Mouse (Mus musculus) heart, postnatal 4 days (tissue): ENCODE results near the gene Hes7. TPM values are rescaled to one million over a fixed set of nuclear protein-coding genes. Genes with fewer than 3 reads are reported as not detected.
A peak's percentile ranks its signal among the peaks of the same experiment; 100 is the strongest.

ENCODE experiments used
- DNase-seq: peaks from one replicate; pipeline ENCODE4 v3.0.0; 2021
- total RNA-seq, 2 experiments: library from RNA; stranded (reverse); gene quantifications; 2 replicates each; pipeline ENCODE4 v1.2.3; 2021

Hes7 gene
- total RNA-seq, 2 experiments from 2014 or later, result 0.23 to 0.29 TPM

DNA sequence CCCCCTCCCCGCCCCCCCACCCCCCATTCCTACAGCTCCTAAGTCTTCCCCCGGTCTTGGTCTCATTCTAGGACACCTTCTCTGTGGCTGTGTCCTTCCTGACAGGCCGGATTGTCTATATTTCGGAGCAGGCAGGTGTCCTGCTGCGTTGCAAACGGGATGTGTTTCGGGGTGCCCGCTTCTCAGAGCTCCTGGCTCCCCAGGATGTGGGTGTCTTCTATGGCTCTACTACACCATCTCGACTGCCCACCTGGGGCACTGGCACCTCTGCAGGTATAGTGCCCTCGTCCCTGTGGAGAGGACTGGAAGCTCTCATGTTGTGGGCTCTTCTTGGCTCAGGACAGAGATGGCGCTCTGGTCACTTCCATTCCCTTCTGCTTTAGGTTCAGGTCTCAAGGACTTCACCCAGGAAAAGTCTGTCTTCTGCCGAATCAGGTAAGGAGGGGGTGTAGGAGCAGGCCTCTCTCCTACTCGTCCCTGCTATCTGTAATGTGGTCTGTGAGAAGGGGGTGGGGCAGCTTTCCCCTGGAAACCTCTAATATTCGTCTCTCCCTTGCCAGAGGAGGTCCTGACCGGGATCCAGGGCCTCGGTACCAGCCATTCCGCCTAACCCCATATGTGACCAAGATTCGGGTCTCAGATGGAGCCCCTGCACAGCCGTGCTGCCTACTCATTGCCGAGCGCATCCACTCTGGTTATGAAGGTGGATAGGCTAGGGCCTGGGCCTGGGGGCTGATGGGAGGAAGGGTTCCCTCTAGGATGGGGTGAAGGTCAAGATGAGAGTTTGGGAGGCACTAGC is 18.4 kb upstream of the Hes7 start:
- peak; percentile 17 for DNase-seq

DNA sequence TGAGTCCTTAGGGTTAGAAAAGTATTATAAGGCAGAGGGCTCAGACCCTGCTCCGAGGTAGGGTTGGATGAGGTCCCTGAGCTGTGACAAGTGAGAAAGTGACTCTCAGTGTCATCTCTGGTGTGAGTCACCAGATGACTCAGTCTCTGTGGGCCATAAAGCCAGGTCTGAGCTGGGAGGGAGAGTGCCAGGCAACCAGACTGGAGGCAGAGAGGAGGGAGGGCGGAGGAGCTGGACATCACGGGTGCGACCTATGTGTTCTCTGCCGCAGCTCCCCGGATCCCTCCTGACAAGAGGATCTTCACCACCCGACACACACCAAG is 17.8 kb upstream of the Hes7 start:
- peak; percentile 9 for DNase-seq

DNA sequence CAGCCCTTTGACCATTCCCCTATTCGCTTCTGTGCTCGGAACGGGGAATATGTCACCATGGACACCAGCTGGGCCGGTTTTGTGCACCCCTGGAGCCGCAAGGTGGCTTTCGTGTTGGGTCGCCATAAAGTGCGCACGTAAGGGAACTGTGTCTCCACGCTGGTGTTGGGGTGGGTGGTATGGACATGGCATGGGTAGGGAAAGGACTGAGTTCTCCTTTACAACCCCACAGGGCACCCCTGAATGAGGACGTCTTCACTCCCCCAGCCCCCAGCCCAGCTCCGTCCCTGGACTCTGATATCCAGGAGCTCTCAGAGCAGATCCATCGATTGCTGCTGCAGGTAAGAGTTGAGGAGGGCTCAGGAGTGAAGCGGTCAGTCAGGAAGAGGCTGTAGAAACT is 17.1 kb upstream of the Hes7 start:
- DNase-seq, result peak; percentile 5

DNA sequence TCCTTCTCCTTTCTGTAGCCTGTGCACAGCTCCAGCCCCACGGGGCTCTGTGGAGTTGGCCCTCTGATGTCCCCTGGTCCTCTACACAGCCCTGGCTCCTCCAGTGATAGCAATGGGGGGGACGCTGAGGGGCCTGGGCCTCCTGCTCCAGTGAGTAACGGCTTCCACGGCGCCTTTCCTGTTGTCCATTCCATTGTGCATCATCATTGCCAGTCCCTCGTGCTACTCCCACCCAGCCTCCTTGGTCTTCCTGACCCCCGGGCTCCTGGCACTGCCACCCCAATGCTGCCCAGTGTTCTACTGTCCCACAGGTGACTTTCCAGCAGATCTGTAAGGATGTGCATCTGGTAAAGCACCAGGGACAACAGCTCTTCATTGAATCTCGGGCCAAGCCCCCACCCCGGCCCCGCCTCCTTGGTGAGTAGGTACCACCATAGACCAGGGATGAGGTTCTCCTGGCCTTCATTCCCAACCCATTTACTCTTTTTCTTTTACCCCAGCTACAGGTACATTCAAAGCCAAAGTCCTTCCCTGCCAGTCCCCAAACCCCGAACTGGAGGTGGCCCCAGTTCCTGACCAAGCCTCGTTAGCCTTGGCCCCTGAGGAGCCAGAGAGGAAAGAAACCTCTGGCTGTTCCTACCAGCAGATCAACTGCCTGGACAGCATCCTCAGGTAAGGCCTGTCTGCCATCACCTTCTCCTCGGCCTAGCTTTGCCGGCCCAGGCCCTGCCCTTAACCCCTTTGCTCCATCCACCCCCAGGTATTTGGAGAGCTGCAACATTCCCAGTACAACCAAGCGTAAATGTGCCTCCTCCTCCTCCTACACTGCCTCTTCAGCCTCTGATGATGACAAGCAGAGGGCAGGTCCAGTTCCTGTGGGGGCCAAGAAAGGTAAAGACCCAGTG is 16.4 kb upstream of the Hes7 start:
- peak; percentile 6 for DNase-seq

DNA sequence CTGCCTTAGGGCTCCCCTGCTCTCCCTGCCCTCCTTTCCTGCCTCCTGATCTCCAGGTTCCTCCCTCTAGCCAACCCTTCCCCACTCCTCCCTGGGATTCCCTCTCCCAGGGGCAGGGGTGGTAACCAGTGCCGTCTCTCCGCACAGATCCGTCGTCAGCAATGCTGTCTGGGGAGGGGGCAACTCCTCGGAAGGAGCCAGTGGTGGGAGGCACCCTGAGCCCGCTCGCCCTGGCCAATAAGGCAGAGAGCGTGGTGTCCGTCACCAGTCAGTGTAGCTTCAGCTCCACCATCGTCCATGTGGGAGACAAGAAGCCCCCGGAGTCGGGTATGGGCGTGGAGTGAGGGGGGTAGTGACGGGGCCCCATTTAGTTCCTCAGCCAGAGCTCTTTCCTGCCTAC is 15.7 kb upstream of the Hes7 start:
- DNase-seq, result peak; percentile 6

DNA sequence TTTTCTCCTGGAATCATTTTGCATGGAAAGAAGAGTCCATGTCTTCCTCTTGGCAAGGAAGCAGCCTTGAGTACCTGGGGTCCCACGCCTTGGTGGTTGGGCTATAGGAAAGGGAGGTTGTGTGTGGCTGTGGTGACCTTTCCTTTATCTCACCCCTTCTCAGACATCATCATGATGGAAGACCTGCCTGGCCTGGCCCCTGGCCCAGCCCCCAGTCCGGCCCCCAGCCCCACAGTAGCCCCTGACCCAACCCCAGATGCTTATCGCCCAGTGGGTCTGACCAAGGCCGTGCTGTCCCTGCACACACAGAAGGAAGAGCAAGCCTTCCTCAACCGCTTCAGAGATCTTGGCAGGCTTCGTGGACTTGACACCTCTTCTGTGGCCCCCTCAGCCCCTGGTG is 15.0 kb upstream of the Hes7 start:
- peak; percentile 4 for DNase-seq

DNA sequence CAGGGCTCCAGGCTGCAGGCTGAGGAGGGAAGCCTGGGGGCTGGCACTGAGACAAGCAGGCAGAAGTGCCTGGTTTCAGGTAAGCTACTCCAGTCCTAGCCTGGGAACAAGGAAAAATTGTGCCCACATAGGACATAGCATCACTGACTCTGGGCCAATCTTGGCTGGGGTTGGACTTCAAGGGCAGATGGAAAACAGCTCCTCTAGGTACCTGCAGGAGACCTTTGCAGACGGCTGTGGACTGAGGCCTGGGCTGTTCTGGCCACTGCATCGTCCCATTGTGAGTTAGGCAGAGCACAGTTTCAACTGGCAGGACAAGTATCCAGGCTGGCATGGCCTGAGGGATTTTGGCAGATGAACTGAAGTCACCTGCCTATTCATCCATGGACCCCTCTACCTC is 14.4 kb upstream of the Hes7 start:
- peak; percentile 12 for DNase-seq

DNA sequence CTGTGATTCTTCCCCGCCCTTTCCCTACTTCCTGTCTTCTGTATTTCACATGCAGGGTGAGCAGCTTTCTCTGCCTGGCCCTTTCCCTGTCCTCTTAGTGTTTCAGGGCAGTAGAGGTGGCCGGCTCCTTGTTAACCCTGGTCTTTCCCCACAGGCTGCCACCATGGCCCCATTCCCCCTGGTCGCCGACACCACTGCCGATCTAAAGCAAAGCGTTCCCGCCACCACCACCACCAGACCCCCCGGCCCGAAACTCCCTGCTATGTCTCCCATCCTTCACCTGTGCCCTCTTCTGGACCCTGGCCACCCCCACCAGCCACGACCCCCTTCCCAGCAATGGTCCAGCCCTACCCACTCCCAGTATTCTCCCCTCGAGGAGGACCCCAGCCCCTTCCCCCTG is 13.9 kb upstream of the Hes7 start:
- peak; percentile 19 for DNase-seq

DNA sequence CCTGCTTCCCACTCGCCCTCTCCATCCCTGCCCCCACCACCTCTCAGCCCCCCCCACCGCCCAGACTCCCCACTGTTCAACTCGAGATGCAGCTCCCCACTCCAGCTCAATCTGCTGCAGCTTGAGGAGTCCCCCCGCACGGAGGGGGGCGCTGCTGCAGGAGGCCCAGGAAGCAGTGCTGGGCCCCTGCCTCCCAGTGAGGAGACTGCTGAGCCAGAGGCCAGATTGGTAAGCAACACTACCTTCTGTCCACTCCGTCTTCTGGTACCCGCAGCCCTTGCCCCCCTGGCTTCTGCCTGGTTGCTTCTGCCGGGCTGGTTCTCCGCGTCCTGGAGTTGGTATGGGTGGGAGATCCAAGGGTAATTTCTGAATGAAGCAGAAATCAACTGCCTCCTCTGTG is 13.4 kb upstream of the Hes7 start:
- DNase-seq, result peak; percentile 11

DNA sequence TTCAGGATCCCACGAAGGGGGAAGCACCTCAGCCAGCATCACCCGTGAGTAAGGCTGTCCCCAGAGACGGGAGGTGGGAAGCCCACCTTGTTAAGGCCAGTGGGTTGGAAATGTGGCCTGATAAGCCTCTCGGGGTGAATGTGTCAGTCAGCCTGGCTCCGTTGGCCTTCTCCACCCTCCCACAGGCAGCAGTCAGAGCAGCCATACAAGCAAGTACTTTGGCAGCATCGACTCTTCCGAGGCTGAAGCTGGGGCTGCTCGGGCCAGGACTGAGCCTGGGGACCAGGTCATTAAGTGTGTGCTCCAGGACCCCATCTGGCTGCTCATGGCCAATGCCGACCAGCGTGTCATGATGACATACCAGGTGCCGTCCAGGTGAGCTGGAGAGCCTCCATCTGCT is 12.5 kb upstream of the Hes7 start:
- DNase-seq, result no peak

DNA sequence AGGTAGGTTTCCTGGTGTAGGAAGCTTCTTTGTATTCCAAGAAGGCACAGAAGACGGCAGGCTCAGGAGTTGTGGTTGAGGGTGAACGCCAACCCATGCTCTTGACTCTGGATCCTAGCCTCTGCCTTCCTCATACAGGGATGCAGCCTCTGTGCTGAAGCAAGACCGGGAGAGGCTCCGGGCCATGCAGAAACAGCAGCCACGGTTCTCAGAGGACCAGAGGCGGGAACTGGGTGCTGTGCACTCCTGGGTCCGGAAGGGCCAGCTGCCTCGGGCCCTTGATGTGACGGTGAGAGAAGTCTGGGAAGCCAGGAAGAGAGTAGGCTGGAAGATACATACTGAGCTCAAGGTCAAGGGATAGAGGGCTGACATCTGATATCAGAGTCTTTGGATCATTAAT is 12.0 kb upstream of the Hes7 start:
- DNase-seq, result no peak

DNA sequence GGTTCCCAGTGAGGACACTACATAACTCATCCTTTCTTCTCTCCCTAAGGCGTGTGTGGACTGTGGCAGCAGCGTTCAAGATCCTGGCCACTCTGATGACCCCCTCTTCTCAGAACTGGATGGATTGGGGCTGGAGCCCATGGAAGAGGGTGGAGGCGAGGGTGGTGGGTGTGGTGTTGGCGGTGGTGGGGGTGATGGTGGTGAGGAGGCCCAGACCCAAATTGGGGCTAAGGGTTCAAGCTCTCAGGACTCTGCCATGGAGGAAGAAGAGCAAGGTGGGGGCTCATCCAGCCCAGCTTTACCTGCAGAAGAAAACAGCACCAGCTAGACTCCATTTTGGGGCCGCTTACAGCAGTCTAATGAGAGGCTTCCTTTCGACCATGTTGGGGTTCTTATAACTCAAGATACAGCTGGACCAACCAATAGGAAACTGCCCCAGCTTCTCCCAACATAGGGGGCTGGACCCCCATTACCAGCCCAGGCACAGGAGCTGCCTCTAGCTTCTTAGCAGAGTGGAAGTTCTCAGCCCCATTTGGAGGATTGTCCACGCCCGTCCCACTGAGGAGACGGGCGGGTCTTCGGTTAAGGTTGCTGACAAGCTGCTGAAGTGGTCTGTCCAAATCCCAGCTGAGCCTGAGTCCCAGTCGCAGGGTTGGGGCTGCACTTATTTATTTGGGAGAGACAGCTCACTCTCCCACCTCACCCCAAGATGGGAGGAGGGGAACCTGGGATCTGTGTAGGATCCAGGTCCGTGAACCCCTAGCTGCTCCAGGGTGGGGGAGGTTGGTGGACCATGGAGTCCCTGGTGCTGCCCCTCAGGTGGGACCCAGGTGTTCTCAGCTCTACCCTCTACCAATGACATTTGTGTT is 10.9 kb upstream of the Hes7 start:
- peak; percentile 32 for DNase-seq

DNA sequence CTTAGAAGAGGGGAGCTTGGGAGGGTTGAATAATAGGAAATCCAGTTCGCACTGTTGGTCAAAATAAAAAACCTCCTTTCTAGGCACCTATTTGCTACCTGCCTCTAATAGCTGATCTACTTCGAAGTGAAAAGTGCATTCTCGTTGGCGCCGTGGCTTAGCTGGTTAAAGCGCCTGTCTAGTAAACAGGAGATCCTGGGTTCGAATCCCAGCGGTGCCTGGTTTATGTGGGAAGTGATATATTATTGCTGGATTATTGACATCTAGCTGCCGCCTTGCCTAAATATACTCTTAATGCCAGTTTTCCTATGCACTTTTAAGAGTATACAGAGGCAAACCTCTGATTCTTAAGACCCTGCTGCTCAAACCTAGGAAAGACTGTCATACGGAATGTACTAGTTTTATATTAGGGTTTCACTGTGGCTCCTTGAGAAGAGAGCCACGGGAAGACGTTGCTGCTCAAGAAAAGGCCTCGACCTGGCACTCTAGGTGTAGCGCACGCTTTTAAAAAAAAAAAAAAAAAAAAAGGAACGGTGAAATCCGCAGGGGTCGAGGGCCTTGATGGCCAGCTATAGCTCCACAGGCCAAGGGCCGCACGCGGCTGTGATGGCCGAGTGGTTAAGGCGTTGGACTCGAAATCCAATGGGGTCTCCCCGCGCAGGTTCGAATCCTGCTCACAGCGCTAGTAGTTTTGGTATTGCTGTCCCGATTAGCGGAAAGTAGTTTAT is 9.7 kb upstream of the Hes7 start:
- DNase-seq, result peak; percentile 98

DNA sequence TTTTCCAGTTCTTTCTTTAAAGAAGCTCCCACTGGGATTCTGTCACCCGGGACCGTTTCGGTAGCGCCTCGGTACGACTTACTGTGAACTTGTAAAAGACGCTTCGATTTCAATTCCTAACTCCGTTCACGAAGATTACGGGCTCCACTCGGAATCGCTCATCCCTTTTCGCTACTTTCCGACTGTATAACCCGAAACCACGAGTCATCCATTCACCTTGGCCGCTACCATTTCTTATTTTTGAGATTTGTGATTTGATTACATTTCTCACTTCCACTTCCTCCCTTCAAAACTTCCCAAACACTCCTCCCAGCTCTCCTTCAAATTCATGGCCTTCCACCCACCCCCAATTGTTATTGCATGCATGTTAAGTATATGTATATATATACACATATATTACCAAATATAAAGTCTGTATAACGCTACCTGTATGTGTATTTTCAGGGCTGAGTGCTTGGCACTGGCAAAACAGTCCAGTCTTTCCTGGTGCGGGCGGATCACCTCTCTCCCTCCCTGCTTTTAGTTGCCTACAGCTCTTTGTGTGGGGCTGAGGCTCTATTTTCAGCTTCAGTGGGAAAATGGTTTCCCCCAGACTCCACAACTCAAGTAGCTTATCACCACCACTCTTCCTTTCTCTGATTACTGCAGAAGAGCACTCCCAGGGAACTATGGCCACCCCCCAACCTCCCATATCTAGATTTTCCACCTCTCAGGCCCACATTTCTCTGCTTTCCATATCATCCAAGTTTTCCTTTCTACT is 9.0 kb upstream of the Hes7 start:
- no peak for DNase-seq

DNA sequence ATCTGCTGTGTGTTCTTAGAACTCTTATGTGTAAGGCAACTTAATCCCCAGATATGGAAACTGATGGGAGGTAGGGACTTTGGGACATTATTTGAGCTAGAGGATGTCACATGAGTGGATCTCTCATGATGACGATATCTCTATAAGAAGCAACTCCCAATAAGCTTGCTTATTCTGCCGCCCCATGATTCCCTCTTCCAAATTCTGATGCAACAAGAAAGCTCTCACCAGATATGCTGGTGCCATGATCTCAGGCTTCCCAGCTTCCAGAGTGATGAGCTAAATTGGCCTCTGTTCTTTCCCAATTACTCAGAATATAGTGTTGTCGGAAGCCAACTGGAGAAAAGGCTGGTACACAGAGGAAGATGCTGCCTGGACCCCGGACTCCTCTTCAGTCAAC is 8.3 kb upstream of the Hes7 start:
- DNase-seq, result peak; percentile 18

DNA sequence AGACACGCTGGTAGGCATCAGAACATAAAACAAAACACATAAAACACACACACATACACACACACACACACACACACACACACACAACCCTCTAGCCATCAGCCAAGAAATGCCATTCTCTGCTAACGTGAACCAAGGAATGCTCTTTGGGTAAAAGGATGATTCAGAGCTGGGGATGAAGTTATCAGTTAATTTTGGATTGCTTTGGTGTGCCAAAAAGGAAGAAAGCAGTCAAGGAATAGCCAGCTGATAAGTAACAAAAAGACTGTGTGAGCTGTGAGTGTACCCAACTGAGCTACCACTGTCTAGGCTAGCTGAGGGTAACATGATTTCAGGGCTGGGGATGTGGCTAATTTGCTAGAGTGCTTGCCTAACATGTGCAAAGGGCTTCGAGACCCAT is 6.2 kb upstream of the Hes7 start:
- no peak for DNase-seq

DNA sequence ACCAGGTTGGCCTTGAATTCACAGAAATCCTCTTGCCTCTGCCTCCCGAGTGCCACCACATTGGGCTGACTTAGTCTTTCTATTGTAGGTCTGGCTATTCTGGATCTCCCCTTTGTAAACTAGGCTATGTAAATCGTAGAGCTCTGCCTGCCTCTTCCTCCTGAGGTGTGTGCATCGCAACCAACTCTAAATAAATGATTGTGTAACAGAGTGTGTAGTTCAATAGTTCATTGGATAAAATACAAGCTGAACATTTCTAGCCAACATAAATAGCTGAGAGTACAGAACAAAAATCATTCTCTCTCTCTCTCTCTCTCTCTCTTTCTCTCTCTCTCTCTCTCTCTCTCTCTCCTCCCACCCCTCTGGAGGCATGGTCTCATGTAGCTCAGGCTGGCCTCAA is 5.6 kb upstream of the Hes7 start:
- DNase-seq, result no peak

DNA sequence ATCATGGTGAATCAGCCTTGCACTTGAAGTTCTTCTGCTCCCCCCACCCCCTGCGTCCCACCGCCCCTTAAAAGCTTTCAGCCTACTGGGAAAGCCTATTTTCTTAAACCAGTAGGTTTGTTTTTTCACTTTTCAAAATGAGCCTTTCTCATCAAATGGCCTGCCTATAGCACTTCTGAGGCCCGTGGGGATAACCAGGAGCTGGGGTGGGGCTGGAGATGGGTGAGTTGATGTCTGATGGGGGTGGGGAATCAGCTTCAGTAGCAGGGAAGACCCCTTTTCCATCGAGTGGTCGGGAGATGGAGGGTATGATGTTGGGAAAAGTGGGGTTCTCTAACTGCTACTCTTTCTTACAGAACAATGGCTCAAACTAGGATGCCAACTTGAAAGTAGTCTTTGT is 3.4 kb upstream of the Hes7 start:
- DNase-seq, result no peak

DNA sequence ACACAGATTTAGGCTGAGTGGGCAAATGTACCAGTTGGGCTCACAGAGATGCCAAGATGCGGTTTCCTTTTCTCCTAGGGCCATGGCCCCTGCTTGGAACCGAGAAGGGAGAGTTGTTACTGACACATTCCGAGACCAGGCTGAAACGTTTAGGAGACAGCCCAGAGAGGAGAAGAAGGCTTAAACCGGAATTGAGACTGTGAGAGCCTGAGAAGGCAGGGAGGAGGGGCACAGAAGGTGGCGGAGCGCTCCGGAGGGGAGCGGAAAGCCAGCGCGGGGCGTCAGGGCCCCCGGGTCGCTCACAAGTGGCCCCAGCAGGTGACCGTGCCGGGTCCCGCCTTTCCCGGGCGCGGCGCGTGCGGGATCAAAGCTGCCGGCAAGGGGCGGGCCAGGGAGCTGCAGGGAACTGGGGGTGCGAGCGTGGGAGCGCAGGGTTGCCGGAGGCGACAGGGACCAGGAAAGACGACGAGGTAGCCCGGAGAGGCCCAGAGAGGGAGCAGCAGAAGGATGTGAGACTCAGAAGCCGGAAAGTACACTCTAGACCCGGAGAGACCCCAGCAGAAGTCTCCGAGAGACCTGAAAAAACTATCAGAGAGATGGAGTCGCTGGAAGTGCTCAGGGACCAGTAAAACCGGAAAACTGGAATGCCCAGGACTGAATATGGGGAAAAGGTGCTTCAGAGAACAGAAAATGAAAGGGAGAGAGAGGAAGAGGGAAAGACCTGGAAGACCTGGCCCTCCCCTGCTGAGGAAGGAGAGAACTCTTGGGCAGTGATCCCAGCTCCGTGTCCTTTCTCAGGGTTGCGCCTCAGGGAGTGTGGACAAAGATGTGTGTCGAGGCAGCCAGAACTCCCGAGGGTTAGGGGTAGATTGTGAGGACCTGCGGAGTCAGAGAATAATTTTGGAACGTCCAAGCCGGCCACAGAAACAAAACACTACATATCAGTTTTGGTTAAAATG is 2.2 kb upstream of the Hes7 start:
- peak; percentile 70 for DNase-seq

DNA sequence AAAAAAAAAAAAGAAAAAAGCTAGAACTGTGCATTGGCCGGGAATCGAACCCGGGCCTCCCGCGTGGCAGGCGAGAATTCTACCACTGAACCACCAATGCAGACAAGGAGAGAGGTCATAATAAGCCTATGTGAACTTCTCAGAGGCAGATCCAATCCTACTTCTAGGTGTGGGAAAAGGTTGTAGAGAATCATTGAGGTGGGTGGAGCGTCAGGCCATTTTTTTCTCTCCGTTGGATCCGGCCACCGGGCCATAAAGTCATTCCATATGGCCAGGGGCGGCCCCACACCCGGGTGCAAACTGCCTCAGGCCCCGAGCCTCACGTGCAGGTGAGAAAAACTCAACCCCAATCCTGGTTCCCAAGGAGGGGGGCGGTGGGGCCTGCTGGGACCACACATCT is 1.4 kb upstream of the Hes7 start:
- peak; percentile 93 for DNase-seq
